Mouse (Mus musculus) ES-E14 (cell line): ENCODE measurements around the gene Znrd1.

ENCODE experiments used
- CHD2 ChIP-seq: IDR thresholded peaks from 2 replicates; pipeline ENCODE4 v1.6.1; 2014; ENCODE audit warnings: mild to moderate bottlenecking, low read depth, low read length, inconsistent platforms
- MAFK ChIP-seq: IDR thresholded peaks from 2 replicates; pipeline ENCODE4 v1.6.1; 2014; ENCODE audit warnings: mild to moderate bottlenecking, low read depth, low read length, inconsistent platforms; ENCODE audit not compliant: insufficient read depth
- ZC3H11A ChIP-seq: IDR thresholded peaks from 2 replicates; pipeline ENCODE4 v1.6.1; 2012; ENCODE audit warnings: low read depth, mild to moderate bottlenecking, inconsistent platforms, low read length, borderline replicate concordance
- ZNF384 ChIP-seq: IDR thresholded peaks from 2 replicates; pipeline ENCODE4 v1.6.1; 2012; ENCODE audit warnings: low read depth, low read length, inconsistent platforms

DNA sequence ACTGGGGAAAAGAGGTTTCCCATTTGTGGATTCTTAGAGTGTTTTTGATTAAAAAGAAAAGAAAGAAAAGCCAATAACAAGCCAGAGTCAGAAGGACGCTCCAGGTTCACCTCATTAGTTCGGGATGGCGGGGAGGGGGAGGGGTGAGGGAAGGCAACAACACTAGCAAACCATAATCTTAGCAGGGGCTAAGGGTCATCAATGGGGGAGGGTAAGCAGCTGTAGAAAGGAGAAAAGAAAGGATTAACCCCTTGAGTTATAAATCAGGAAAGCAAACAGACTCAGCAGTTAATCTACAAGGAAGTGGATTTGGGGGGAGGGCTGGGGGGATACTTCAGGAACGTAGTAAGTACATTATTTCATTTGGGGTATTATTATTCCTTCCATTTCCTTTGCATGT, 23.5 kb upstream of the Znrd1 start:
- no peak for TF ChIP-seq ZC3H11A
- no peak for TF ChIP-seq MAFK
- TF ChIP-seq ZNF384, result no peak
- peak; percentile 39; the same call in 1 of the 2 replicates for TF ChIP-seq CHD2
